Mouse (Mus musculus) spleen, adult 2 months (tissue): ENCODE data around the gene Acvr1b.

ENCODE experiments used
- CTCF ChIP-seq: fragments of 200-500 bp; IDR thresholded peaks from 2 replicates; pipeline ENCODE4 v1.5.1; 2011; ENCODE audit warnings: mild to moderate bottlenecking, inconsistent platforms; ENCODE audit not compliant: insufficient read depth, insufficient read length, insufficient replicate concordance; ENCODE audit errors: extremely low read depth
- POLR2A ChIP-seq: fragments of 200-500 bp; IDR thresholded peaks from 2 replicates; pipeline ENCODE4 v1.6.1; 2011; ENCODE audit warnings: low read depth, low read length, inconsistent platforms

DNA sequence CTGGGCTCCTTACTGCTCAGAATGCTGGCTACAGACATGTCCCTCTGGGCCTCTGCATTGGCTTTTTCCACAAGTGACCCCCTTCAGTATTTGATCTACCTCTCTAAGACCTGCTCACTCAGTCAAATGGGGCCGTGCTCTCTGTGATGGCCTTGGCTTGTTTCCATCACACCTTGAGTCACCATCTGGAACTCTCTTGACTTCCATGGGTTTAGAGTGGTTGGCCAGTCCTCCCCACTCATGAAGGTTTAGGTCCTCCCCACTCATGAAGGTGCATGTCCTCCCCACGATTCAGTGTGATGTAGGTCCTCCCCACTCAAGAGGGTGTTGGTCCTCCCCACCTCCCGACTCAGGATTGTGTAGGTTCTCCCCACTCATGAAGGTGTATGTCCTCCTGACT lies 59.3 kb downstream of the Acvr1b start:
- TF ChIP-seq POLR2A = no peak
- no peak for TF ChIP-seq CTCF
